Mouse (Mus musculus): Measurements from ENCODE around the gene Slc7a1. TPM values are rescaled to one million over a fixed set of nuclear protein-coding genes. Genes with fewer than 3 reads are reported as not detected.

Gene Slc7a1
- total and polyA plus RNA-seq, 3 experiments = 64.1 to 133 (median 80.9) TPM

DNA sequence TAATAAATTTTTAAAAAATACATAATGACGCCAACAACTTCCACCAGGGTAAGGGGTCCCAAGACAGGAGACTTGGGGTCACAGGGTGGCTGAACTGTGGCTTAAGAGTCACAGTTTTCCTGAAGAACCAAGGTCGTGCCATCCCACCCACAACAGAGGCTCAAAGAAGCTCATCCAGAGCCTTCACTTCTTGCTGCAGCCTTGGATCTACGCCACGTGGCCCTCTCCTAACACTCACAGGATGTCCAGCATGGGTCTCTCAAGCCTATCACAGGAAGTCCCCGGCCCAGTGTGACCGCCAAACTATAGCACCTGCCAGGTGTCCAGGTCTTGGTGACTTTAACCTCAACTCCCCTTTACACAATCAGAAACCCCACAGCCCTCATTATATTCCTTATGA lies 42.5 kb downstream of the Slc7a1 start:
- Histone ChIP-seq H3K36me3 (ENCODE audit: control insufficient read depth in 1 of 2, insufficient read depth in 2 of 2, low read length in 2 of 2) (peaks cover 19 to 54% of the 10 kb centered on the region in 2 experiments), H3K27ac (ENCODE audit: control insufficient read depth, low read depth, low read length) (no peak overlapping the region), H3K27me3 (ENCODE audit: control insufficient read depth in 1 of 2, insufficient read depth in 2 of 2, low read length in 2 of 2) (no peaks in the 10 kb centered on the region), H3K9ac (ENCODE audit: control insufficient read depth, low read depth, low read length, poor library complexity, severe bottlenecking) (no peak overlapping the region), H3K4me1 (ENCODE audit: control insufficient read depth in 1 of 2, insufficient read depth in 2 of 2, low read length in 2 of 2) (peaks cover 0 to 14% of the 10 kb centered on the region in 2 experiments), H3K4me3 (ENCODE audit: control insufficient read depth in 1 of 2, insufficient read depth in 1 of 2, low read depth in 2 of 2, low read length in 2 of 2) (no peak overlapping the region), H3K79me2 (ENCODE audit: control insufficient read depth, insufficient read depth, low read length, poor library complexity) (peaks cover 27% of the 10 kb centered on the region), H3K9me3 (replicated peaks; ENCODE audit: insufficient read depth, low read length) (no peaks in the 10 kb centered on the region)
- no peak for DNase-seq (ENCODE audit: low read depth, low spot score)
- TF ChIP-seq ZMIZ1 (IDR thresholded peaks at IDR 0.05; ENCODE audit: low read depth, low read length) (no peak), POLR2A (IDR thresholded peaks at IDR 0.05; ENCODE audit: control insufficient read depth in 1 of 2, insufficient read depth in 1 of 2, low read depth in 1 of 2, low read length in 2 of 2, poor library complexity in 1 of 2) (0 out of 4 replicates have a peak, but pooled peaks of 1 of the 2 experiments have one; percentile 9)

DNA sequence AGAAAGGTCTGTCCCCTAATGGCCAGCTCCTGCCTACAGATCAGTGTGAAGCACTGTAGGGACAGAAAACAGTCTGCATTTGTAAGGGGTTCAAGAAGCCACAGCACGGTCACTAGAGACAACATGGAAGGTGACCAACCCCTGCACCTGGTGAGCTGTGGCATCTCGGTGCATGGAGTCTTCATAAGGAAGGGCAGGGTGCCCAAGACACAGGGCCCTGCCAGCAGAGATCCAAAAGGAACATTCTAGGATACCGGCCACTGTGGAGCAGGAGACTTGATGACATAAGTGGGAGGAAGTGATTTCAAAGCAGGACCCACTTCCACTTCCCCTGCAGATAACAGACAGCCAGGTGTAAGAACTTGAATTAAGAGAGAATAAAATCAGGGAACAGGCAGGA lies 43.9 kb downstream of the Slc7a1 start:
- Histone ChIP-seq H3K27ac (ENCODE audit: control insufficient read depth, low read depth, low read length) (no peak overlapping the region), H3K4me3 (ENCODE audit: control insufficient read depth in 1 of 2, insufficient read depth in 1 of 2, low read depth in 2 of 2, low read length in 2 of 2) (no peak overlapping the region), H3K9ac (ENCODE audit: control insufficient read depth, low read depth, low read length, poor library complexity, severe bottlenecking) (no peak overlapping the region), H3K27me3 (ENCODE audit: control insufficient read depth in 1 of 2, insufficient read depth in 2 of 2, low read length in 2 of 2) (no peaks in the 10 kb centered on the region), H3K4me1 (ENCODE audit: control insufficient read depth in 1 of 2, insufficient read depth in 2 of 2, low read length in 2 of 2) (peaks cover 0 to under 1% of the 10 kb centered on the region in 2 experiments; a peak in 3 of 4 replicates), H3K36me3 (ENCODE audit: control insufficient read depth in 1 of 2, insufficient read depth in 2 of 2, low read length in 2 of 2) (peaks cover 6 to 58% of the 10 kb centered on the region in 2 experiments), H3K79me2 (ENCODE audit: control insufficient read depth, insufficient read depth, low read length, poor library complexity) (peaks cover 24% of the 10 kb centered on the region), H3K9me3 (replicated peaks; ENCODE audit: insufficient read depth, low read length) (no peaks in the 10 kb centered on the region)
- no peak for TF ChIP-seq POLR2AphosphoS2 (IDR thresholded peaks at IDR 0.05; ENCODE audit: low read length)
- TF ChIP-seq ELF1 (IDR thresholded peaks at IDR 0.05; ENCODE audit: low read depth, low read length) = no peak
- no peak for TF ChIP-seq ZNF384 (IDR thresholded peaks at IDR 0.05; ENCODE audit: low read depth, low read length)
- TF ChIP-seq MAX (IDR thresholded peaks at IDR 0.05; ENCODE audit: low read length) = no peak
- DNase-seq (ENCODE audit: low read depth, low spot score) = no peak

DNA sequence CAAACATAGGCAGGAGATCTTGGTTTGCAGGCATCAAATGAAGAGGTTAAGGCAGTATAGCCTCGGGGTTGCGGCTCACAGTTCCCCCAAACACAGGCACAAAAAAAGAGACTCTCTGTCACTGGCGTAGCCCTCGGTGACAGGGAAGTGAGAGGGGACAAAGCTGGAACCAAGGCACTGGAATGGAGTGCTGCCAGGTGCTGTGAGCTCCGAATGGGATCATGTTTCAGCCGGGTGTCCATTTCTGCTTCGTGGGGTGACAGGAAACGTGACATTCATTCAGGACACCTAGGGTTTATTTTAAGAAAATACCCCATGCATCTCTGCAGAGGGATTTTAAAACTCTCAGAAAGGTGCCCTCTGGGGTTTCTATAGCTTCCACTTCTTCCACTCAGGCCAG lies 45.2 kb downstream of the Slc7a1 start:
- TF ChIP-seq CHD2 (IDR thresholded peaks at IDR 0.05; ENCODE audit: low read length) (no peak), MAX (IDR thresholded peaks at IDR 0.05; ENCODE audit: low read length) (no peak), UBTF (IDR thresholded peaks at IDR 0.05; ENCODE audit: borderline replicate concordance, insufficient read depth, low read depth, low read length) (no peak), ZKSCAN1 (IDR thresholded peaks at IDR 0.05; ENCODE audit: low read depth, low read length) (no peak), MEF2A (IDR thresholded peaks at IDR 0.05; ENCODE audit: extremely low read depth, insufficient replicate concordance, low read depth, low read length, poor library complexity, severe bottlenecking) (no peak), MAFK (IDR thresholded peaks at IDR 0.05; ENCODE audit: borderline replicate concordance, low read depth, low read length) (no peak), SIN3A (IDR thresholded peaks at IDR 0.05; ENCODE audit: low read length) (no peak), SMC3 (IDR thresholded peaks at IDR 0.05; ENCODE audit: low read depth, low read length) (no peak), RCOR1 (IDR thresholded peaks at IDR 0.05; ENCODE audit: low read depth, low read length) (no peak), POLR2AphosphoS5 (IDR thresholded peaks at IDR 0.05; ENCODE audit: borderline replicate concordance, low read depth, low read length) (no peak), ZNF384 (IDR thresholded peaks at IDR 0.05; ENCODE audit: low read depth, low read length) (no peak), MYC (IDR thresholded peaks at IDR 0.05; ENCODE audit: low read depth, low read length) (no peak), TBP (IDR thresholded peaks at IDR 0.05; ENCODE audit: low read depth, low read length) (no peak), ETS1 (IDR thresholded peaks at IDR 0.05; ENCODE audit: low read depth, low read length) (no peak), CHD1 (IDR thresholded peaks at IDR 0.05; ENCODE audit: low read depth, low read length) (no peak), KAT2A (conservative IDR thresholded peaks at IDR 0.05; ENCODE audit: low read depth, low read length) (no peak)
- Histone ChIP-seq H3K27ac (ENCODE audit: control insufficient read depth, low read depth, low read length) (no peak overlapping the region), H3K79me2 (ENCODE audit: control insufficient read depth, insufficient read depth, low read length, poor library complexity) (peaks cover 22% of the 10 kb centered on the region; the same call in 1 of the 2 replicates), H3K27me3 (ENCODE audit: control insufficient read depth in 1 of 2, insufficient read depth in 2 of 2, low read length in 2 of 2) (no peaks in the 10 kb centered on the region), H3K4me3 (ENCODE audit: control insufficient read depth in 1 of 2, insufficient read depth in 1 of 2, low read depth in 2 of 2, low read length in 2 of 2) (no peak overlapping the region), H3K9ac (ENCODE audit: control insufficient read depth, low read depth, low read length, poor library complexity, severe bottlenecking) (no peak overlapping the region), H3K9me3 (replicated peaks; ENCODE audit: insufficient read depth, low read length) (no peaks in the 10 kb centered on the region), H3K36me3 (ENCODE audit: control insufficient read depth in 1 of 2, insufficient read depth in 2 of 2, low read length in 2 of 2) (peaks cover 0 to 52% of the 10 kb centered on the region in 2 experiments; a peak in 2 of 4 replicates), H3K4me1 (ENCODE audit: control insufficient read depth in 1 of 2, insufficient read depth in 2 of 2, low read length in 2 of 2) (no peaks in the 10 kb centered on the region)
- DNase-seq (ENCODE audit: low read depth, low spot score) = no peak

Data from MEL (cell line).